Mouse (Mus musculus) thymus, adult 2 months (tissue): ENCODE measurements around the gene Mthfsl.
"Not testable (repeated sequence)": the region's sequence is repeated elsewhere in the genome, so short reads cannot be mapped to it uniquely, and the experiment has no call there.

Experiments used
- CTCF ChIP-seq: fragments of 200-500 bp; IDR thresholded peaks from 2 replicates; pipeline ENCODE4 v1.5.1; 2012; ENCODE audit warnings: mild to moderate bottlenecking, control low read depth, low read length, moderate library complexity, borderline replicate concordance; ENCODE audit not compliant: control insufficient read depth, poor library complexity, insufficient read depth; ENCODE audit errors: extremely low read depth
- POLR2A ChIP-seq: fragments of 200-500 bp; IDR thresholded peaks from 2 replicates; pipeline ENCODE4 v1.6.1; 2012; ENCODE audit warnings: mild to moderate bottlenecking, low read length, control low read depth, moderate library complexity; ENCODE audit not compliant: control insufficient read depth, poor library complexity, insufficient read depth; ENCODE audit errors: extremely low read depth

- not testable (repeated sequence) for TF ChIP-seq CTCF, POLR2A
Measured at GRCm38 (mm10) chr9:88658341-88658740, 61.8 kb downstream of the Mthfsl start.
